Mouse (Mus musculus) bone marrow, adult 2 months (tissue): ENCODE results near the gene Nphs1. TPM values are rescaled to one million over a fixed set of nuclear protein-coding genes. Genes with fewer than 3 reads are reported as not detected.

Source experiments
- H3K27ac ChIP-seq: fragments of 200-500 bp; 2 replicates; pipeline ENCODE4 v1.5.1; 2012; ENCODE audit warnings: low read depth, mild to moderate bottlenecking, control low read depth, inconsistent platforms, low read length; ENCODE audit not compliant: control insufficient read depth, poor library complexity, insufficient read depth
- H3K4me1 ChIP-seq: fragments of 200-500 bp; 2 replicates; pipeline ENCODE4 v1.6.1; 2011; ENCODE audit warnings: low read length; ENCODE audit not compliant: control insufficient read depth, insufficient read depth
- H3K4me3 ChIP-seq: fragments of 200-500 bp; replicated peaks from 2 replicates; pipeline ENCODE3; 2011; ENCODE audit warnings: mild to moderate bottlenecking, low read depth, low read length, control low read depth; ENCODE audit not compliant: control insufficient read depth
- CTCF ChIP-seq: fragments of 200-500 bp; IDR thresholded peaks from 2 replicates; pipeline ENCODE4 v1.5.1; 2011; ENCODE audit warnings: low read length, control low read depth; ENCODE audit not compliant: control insufficient read depth, insufficient read depth
- POLR2A ChIP-seq: fragments of 200-500 bp; IDR thresholded peaks from 2 replicates; pipeline ENCODE4 v1.6.1; 2011; ENCODE audit warnings: low read depth, mild to moderate bottlenecking, control low read depth, low read length, borderline replicate concordance; ENCODE audit not compliant: control insufficient read depth
- WGBS: fragments of 180-500 bp; shearing (Covaris S2); methylation state at CpG from one replicate; pipeline ENCODE4 v1.1.7; 2018; 5-methylcytosine and 5-hydroxymethylcytosine counted together
- polyA plus RNA-seq: library from polyadenylated mRNA; stranded (reverse); fragments of >200 nt; gene quantifications from 2 replicates; pipeline ENCODE4 v1.2.4, GENCODE M21; 2011; ENCODE audit warnings: low replicate concordance; ENCODE audit not compliant: missing spikeins, insufficient read depth, insufficient read length

The Nphs1 gene
- polyA plus RNA-seq, 1 experiment: 1.5 TPM

GRCm38 (mm10) chr7:30419561-30420499, 38.3 kb upstream of the Nphs1 start, which contains the start of gene Hcst:
TSS of gene Hcst (minus strand) at chr7:30419854.
- Histone ChIP-seq H3K4me1 (peaks cover 2% of the 10 kb centered on the region; the same call in 1 of the 2 replicates), H3K4me3 (peak within 1 kb of the TSS; percentile 58), H3K27ac (peak within 1 kb of the TSS; percentile 94)
- peak; percentile 43; the same call in 1 of the 2 replicates for TF ChIP-seq POLR2A
- TF ChIP-seq CTCF: 0 out of 2 replicates have a peak, but pooled peaks have one; percentile 19
- 2% methylated on average over 10 of the region's 10 CpGs for WGBS

- peaks cover 2% of the 10 kb centered on the region; the same call in 1 of the 2 replicates for H3K4me1 ChIP-seq
- 37% methylated on average over 3 of the region's 3 CpGs for WGBS
- TF ChIP-seq CTCF (no peak), POLR2A (no peak)
- peak overlapping the region; percentile 91; the same call in 1 of the 2 replicates for H3K27ac ChIP-seq
- H3K4me3 ChIP-seq: peak overlapping the region; percentile 58
Observed at GRCm38 (mm10) chr7:30420673-30421072, 37.4 kb upstream of the Nphs1 start.

GRCm38 (mm10) chr7:30421175-30421889, 36.8 kb upstream of the Nphs1 start, which contains the start of gene Nfkbid:
TSS of gene Nfkbid (plus strand) at chr7:30421732.
- under 1% methylated on average over 31 of the region's 31 CpGs for WGBS
- peak within 1 kb of the TSS; percentile 86 for H3K4me3 ChIP-seq
- H3K27ac ChIP-seq: peak within 1 kb of the TSS; percentile 92
- peaks cover 2% of the 10 kb centered on the region; the same call in 1 of the 2 replicates for H3K4me1 ChIP-seq
- no peak for TF ChIP-seq CTCF
- peak; percentile 72; the same call in 1 of the 2 replicates for TF ChIP-seq POLR2A

- TF ChIP-seq CTCF (no peak), POLR2A (peak; percentile 60; the same call in 1 of the 2 replicates)
- H3K27ac ChIP-seq: peak overlapping the region; percentile 92
- H3K4me3 ChIP-seq: peak overlapping the region; percentile 86
- under 1% methylated on average over 45 of the region's 45 CpGs for WGBS
- H3K4me1 ChIP-seq: peaks cover 2% of the 10 kb centered on the region; the same call in 1 of the 2 replicates
Observed at GRCm38 (mm10) chr7:30421890-30422435, 36.2 kb upstream of the Nphs1 start.

GRCm38 (mm10) chr7:30422560-30422959, 35.6 kb upstream of the Nphs1 start:
- Histone ChIP-seq H3K4me1 (peaks cover 2% of the 10 kb centered on the region; the same call in 1 of the 2 replicates), H3K4me3 (peak overlapping the region; percentile 86), H3K27ac (peak overlapping the region; percentile 92)
- 2% methylated on average over 9 of the region's 9 CpGs for WGBS
- TF ChIP-seq POLR2A: no peak
- TF ChIP-seq CTCF: no peak

GRCm38 (mm10) chr7:30423071-30423641, 35.0 kb upstream of the Nphs1 start:
- WGBS: 2% methylated on average over 23 of the region's 23 CpGs
- peaks cover 2% of the 10 kb centered on the region; the same call in 1 of the 2 replicates for H3K4me1 ChIP-seq
- peak overlapping the region; percentile 86 for H3K4me3 ChIP-seq
- TF ChIP-seq CTCF (no peak), POLR2A (peak; percentile 46; the same call in 1 of the 2 replicates)
- H3K27ac ChIP-seq: peak overlapping the region; percentile 92

- Histone ChIP-seq H3K27ac (no peak overlapping the region), H3K4me3 (no peak overlapping the region), H3K4me1 (peaks cover 1% of the 10 kb centered on the region; the same call in 1 of the 2 replicates)
- TF ChIP-seq CTCF (no peak), POLR2A (no peak)
Observed at GRCm38 (mm10) chr7:30429327-30429726, 28.8 kb upstream of the Nphs1 start.
